Mouse (Mus musculus) megakaryocyte-erythroid progenitor cell, adult 5-6 weeks (primary cell): Measurements from ENCODE around the gene Tmem107. TPM values are rescaled to one million over a fixed set of nuclear protein-coding genes. Genes with fewer than 3 reads are reported as not detected.
A peak's percentile ranks its signal among the peaks of the same experiment; 100 is the strongest.

ENCODE experiments used
- ATAC-seq: replicated peaks from 2 replicates; pipeline ENCODE4 v1.8.0; 2016; ENCODE audit warnings: mild to moderate bottlenecking, inconsistent platforms; ENCODE audit not compliant: severe bottlenecking, poor library complexity, low FRiP score, low TSS enrichment
- total RNA-seq, 2 experiments: library from RNA; stranded (forward) in 1 of 2; stranded (reverse) in 1 of 2; fragments of 200-1000, 215-1000 nt in 1 of 2; fragments of >200 nt in 1 of 2; fragmentation: Nextera tagmentation in 1 of 2; gene quantifications; 2 replicates each; pipeline ENCODE4 v1.2.3; 2014 to 2017

Tmem107 gene
- total RNA-seq, 2 experiments from 2014 or later: 33.4 to 33.8 TPM

DNA sequence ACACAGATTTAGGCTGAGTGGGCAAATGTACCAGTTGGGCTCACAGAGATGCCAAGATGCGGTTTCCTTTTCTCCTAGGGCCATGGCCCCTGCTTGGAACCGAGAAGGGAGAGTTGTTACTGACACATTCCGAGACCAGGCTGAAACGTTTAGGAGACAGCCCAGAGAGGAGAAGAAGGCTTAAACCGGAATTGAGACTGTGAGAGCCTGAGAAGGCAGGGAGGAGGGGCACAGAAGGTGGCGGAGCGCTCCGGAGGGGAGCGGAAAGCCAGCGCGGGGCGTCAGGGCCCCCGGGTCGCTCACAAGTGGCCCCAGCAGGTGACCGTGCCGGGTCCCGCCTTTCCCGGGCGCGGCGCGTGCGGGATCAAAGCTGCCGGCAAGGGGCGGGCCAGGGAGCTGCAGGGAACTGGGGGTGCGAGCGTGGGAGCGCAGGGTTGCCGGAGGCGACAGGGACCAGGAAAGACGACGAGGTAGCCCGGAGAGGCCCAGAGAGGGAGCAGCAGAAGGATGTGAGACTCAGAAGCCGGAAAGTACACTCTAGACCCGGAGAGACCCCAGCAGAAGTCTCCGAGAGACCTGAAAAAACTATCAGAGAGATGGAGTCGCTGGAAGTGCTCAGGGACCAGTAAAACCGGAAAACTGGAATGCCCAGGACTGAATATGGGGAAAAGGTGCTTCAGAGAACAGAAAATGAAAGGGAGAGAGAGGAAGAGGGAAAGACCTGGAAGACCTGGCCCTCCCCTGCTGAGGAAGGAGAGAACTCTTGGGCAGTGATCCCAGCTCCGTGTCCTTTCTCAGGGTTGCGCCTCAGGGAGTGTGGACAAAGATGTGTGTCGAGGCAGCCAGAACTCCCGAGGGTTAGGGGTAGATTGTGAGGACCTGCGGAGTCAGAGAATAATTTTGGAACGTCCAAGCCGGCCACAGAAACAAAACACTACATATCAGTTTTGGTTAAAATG, 47.4 kb downstream of the Tmem107 start:
- 0 out of 2 replicates have a peak, but pooled peaks have one; percentile 19 for ATAC-seq

DNA sequence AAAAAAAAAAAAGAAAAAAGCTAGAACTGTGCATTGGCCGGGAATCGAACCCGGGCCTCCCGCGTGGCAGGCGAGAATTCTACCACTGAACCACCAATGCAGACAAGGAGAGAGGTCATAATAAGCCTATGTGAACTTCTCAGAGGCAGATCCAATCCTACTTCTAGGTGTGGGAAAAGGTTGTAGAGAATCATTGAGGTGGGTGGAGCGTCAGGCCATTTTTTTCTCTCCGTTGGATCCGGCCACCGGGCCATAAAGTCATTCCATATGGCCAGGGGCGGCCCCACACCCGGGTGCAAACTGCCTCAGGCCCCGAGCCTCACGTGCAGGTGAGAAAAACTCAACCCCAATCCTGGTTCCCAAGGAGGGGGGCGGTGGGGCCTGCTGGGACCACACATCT, 48.2 kb downstream of the Tmem107 start:
- 0 out of 2 replicates have a peak, but pooled peaks have one; percentile 16 for ATAC-seq

- no peak for ATAC-seq
These were observed 49.0 kb downstream of the Tmem107 start for GRCm38 (mm10) chr11:69119446-69120155.

DNA sequence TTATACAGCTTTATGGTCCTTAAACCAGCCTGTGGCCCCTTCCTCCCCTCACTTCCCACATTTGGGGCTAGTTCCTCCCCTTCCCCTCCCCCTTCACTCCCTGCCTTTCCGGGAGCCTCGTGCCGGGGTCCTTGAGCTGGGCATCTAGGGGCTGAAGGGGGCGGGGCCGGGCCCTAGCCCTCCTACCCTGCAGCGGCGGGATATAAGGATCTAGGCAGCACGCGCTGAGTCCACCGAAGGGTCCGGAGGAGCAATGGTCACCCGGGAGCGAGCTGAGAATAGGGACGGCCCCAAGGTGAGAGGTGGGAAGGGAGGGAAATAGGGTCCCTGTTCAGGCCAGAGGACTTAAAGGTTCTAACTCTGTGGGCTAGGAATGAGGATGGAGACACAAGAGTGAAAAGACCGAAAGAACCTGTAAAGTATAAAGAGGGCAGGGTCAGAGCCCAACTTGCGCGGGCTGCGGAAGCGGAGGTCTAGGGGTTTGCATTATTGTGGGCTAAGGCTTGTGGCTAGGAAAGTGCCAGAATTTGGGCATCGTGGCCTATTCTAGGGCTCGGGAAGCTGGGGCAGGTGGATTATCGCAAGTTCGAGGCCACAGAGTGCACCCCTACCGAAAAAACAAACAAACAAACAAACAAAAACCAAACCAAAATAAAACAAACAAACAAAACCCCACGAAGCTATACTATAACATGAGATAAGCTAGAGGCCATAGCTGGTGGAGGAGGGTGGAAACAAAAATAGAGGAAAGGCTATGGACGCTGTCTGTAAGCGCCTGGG, 49.8 kb downstream of the Tmem107 start, which contains the start of gene Hes7:
TSS of gene Hes7 (plus strand) at position 184 of the 780 bp plus-strand sequence.
- no peak for ATAC-seq

GRCm38 (mm10) chr11:69121001-69121740, 50.6 kb downstream of the Tmem107 start:
- no peak for ATAC-seq

GRCm38 (mm10) chr11:69121741-69122335, 51.2 kb downstream of the Tmem107 start:
- no peak for ATAC-seq

GRCm38 (mm10) chr11:69122336-69122951, 51.8 kb downstream of the Tmem107 start, which contains the start of gene 9130213A22Rik:
TSS of gene 9130213A22Rik (minus strand) at chr11:69122589.
- no peak for ATAC-seq

Other genes with a start within 250 kb of the Tmem107 start
- 22.5 and 35.7 TPM in 2 replicates for gene Ndel1, start 198.9 kb upstream of the Tmem107 start, total RNA-seq (2014; fragmentation: Nextera tagmentation)
- gene Ndel1, start 198.9 kb upstream of the Tmem107 start, total RNA-seq (2017): 45.6 and 99.1 TPM in 2 replicates
- gene Rnf222, start 182.3 kb upstream of the Tmem107 start, total RNA-seq (2014; fragmentation: Nextera tagmentation): not detected in 2 replicates
- gene Rnf222, start 182.3 kb upstream of the Tmem107 start, total RNA-seq (2017): not detected in 2 replicates
- 5,476 and 5,943 TPM in 2 replicates for gene Rpl26, start 169.2 kb upstream of the Tmem107 start, total RNA-seq (2014; fragmentation: Nextera tagmentation)
- gene Rpl26, start 169.2 kb upstream of the Tmem107 start, total RNA-seq (2017): 6,111 and 7,527 TPM in 2 replicates
- gene Odf4, start 143.7 kb upstream of the Tmem107 start, total RNA-seq (2014; fragmentation: Nextera tagmentation): not detected in 2 replicates
- not detected in 2 replicates for gene Odf4, start 143.7 kb upstream of the Tmem107 start, total RNA-seq (2017)
- not detected in 2 replicates for gene Arhgef15, start 113.3 kb upstream of the Tmem107 start, total RNA-seq (2014; fragmentation: Nextera tagmentation)
- not detected in 2 replicates for gene Arhgef15, start 113.3 kb upstream of the Tmem107 start, total RNA-seq (2017)
- 2.6 and 3.6 TPM in 2 replicates for gene Slc25a35, start 102.7 kb upstream of the Tmem107 start, total RNA-seq (2014; fragmentation: Nextera tagmentation)
- gene Slc25a35, start 102.7 kb upstream of the Tmem107 start, total RNA-seq (2017): 1.1 and 4.5 TPM in 2 replicates
- gene Rangrf, start 95.6 kb upstream of the Tmem107 start, total RNA-seq (2014; fragmentation: Nextera tagmentation): 240 and 254 TPM in 2 replicates
- gene Rangrf, start 95.6 kb upstream of the Tmem107 start, total RNA-seq (2017): 69.1 and 104 TPM in 2 replicates
- 101 and 128 TPM in 2 replicates for gene Pfas, start 62.3 kb upstream of the Tmem107 start, total RNA-seq (2014; fragmentation: Nextera tagmentation)
- 53.9 and 77.9 TPM in 2 replicates for gene Pfas, start 62.3 kb upstream of the Tmem107 start, total RNA-seq (2017)
- 40.4 and 46.7 TPM in 2 replicates for gene Ctc1, start 54.9 kb upstream of the Tmem107 start, total RNA-seq (2014; fragmentation: Nextera tagmentation)
- 9.6 and 20.4 TPM in 2 replicates for gene Ctc1, start 54.9 kb upstream of the Tmem107 start, total RNA-seq (2017)
- 118 and 122 TPM in 2 replicates for gene Aurkb, start 25.2 kb upstream of the Tmem107 start, total RNA-seq (2014; fragmentation: Nextera tagmentation)
- gene Aurkb, start 25.2 kb upstream of the Tmem107 start, total RNA-seq (2017): 60.0 and 75.0 TPM in 2 replicates
- 0.46 and 7.0 TPM in 2 replicates for gene Borcs6, start 11.1 kb upstream of the Tmem107 start, total RNA-seq (2014; fragmentation: Nextera tagmentation)
- gene Borcs6, start 11.1 kb upstream of the Tmem107 start, total RNA-seq (2017): 3.5 TPM in 2 replicates
- gene Vamp2, start 17.7 kb downstream of the Tmem107 start, total RNA-seq (2014; fragmentation: Nextera tagmentation): 46.7 and 60.3 TPM in 2 replicates
- 7.5 and 15.7 TPM in 2 replicates for gene Vamp2, start 17.7 kb downstream of the Tmem107 start, total RNA-seq (2017)
- 11.3 and 17.6 TPM in 2 replicates for gene Per1, start 24.4 kb downstream of the Tmem107 start, total RNA-seq (2014; fragmentation: Nextera tagmentation)
- gene Per1, start 24.4 kb downstream of the Tmem107 start, total RNA-seq (2017): 4.7 and 12.5 TPM in 2 replicates
- gene Hes7, start 49.6 kb downstream of the Tmem107 start, total RNA-seq (2014; fragmentation: Nextera tagmentation): not detected in 2 replicates
- gene Hes7, start 49.6 kb downstream of the Tmem107 start, total RNA-seq (2017): not detected in 2 replicates
- gene 9130213A22Rik, start 51.8 kb downstream of the Tmem107 start, total RNA-seq (2014; fragmentation: Nextera tagmentation): not detected in 2 replicates
- gene 9130213A22Rik, start 51.8 kb downstream of the Tmem107 start, total RNA-seq (2017): not detected in 2 replicates
- not detected in 2 replicates for gene Aloxe3, start 55.1 kb downstream of the Tmem107 start, total RNA-seq (2014; fragmentation: Nextera tagmentation)
- gene Aloxe3, start 55.1 kb downstream of the Tmem107 start, total RNA-seq (2017): not detected in 2 replicates
- not detected in 2 replicates for gene Alox12b, start 86.2 kb downstream of the Tmem107 start, total RNA-seq (2014; fragmentation: Nextera tagmentation)
- not detected in 2 replicates for gene Alox12b, start 86.2 kb downstream of the Tmem107 start, total RNA-seq (2017)
- gene Alox8, start 127.0 kb downstream of the Tmem107 start, total RNA-seq (2014; fragmentation: Nextera tagmentation): not detected in 2 replicates
- gene Alox8, start 127.0 kb downstream of the Tmem107 start, total RNA-seq (2017): not detected in 2 replicates
- not detected in 2 replicates for gene Gucy2e, start 166.2 kb downstream of the Tmem107 start, total RNA-seq (2014; fragmentation: Nextera tagmentation)
- not detected in 2 replicates for gene Gucy2e, start 166.2 kb downstream of the Tmem107 start, total RNA-seq (2017)